Mouse (Mus musculus): ENCODE data around the gene Ybx2. TPM values are rescaled to one million over a fixed set of nuclear protein-coding genes. Genes with fewer than 3 reads are reported as not detected.

Ybx2 gene
- total RNA-seq, 2 experiments from 2014 or later = 8.7 to 9.2 TPM

DNA sequence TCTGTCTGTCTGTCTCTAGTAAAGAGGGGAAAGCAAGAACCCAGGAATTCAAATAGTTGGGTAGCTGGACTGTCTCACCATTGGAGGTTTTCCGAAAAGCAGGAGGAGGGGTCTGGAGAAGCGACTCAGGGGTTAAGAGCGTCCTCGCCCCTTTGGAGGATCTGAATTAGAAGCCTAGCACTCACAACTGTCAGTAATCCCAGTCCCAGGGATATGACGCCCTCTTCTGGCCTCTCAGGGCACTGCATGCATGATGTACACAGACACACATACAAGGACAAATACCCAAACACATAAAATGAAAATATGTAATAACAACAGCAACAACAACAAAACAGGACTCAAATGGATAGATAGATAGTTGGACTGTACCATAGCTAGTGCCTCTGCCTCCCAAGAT, 25.0 kb downstream of the Ybx2 start:
- DNase-seq (ENCODE audit: low spot score in 2 of 2) = no peak

DNA sequence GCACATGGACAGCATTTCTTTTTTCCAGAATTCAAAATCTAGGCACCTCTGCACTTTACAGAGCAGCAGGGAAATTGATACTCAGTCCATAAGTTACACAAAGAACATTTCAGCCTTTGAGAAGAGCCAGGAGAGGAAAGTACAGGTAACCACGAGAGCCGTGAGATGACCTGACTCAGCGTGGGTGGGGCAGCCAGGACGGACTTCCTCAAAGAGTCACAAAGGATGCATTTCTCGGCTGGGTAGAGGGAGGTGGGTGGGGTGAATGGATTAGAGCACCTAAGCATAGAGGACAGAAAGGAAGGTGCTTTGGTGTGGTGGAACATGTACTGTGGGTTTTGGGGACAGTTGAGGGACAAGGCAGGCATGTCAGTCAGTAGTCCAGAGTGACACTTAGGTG, 26.2 kb downstream of the Ybx2 start:
- DNase-seq (ENCODE audit: low spot score in 2 of 2) = no peak

DNA sequence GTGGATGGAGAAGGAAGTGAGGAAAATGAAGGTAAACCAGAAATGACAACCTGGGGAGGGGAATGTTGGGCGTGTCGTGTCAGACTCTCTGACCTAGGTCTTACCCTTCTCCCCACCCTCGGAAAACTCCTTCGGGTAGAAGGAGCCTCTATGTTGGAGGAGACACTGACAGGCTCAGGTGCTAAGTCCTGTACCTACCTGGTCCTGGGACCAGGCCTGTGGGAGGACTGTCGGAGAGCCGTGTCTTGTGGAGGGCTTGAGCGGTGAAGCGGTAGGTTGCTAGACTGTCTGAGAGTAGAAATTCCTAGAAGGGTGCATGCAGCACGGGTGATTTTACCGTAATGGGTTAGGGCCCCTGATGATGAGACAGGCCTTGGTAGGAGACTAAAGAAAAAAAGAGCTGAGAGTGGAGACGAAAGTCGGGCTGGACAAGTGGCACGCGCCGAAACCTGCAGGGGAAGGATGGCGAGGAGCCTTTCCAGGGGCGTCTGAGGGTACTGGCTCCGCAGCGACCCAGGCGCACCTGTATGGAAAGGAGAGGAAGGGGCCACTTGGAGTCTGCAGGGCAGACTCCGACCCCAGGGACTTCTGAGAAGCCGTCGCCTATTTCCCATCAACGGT, 29.2 kb downstream of the Ybx2 start, which contains the start of gene Cldn7:
Gene Cldn7 (plus strand): TSS at position 130 of the 621 bp plus-strand sequence.
- DNase-seq (ENCODE audit: low spot score in 2 of 2) = no peak

DNA sequence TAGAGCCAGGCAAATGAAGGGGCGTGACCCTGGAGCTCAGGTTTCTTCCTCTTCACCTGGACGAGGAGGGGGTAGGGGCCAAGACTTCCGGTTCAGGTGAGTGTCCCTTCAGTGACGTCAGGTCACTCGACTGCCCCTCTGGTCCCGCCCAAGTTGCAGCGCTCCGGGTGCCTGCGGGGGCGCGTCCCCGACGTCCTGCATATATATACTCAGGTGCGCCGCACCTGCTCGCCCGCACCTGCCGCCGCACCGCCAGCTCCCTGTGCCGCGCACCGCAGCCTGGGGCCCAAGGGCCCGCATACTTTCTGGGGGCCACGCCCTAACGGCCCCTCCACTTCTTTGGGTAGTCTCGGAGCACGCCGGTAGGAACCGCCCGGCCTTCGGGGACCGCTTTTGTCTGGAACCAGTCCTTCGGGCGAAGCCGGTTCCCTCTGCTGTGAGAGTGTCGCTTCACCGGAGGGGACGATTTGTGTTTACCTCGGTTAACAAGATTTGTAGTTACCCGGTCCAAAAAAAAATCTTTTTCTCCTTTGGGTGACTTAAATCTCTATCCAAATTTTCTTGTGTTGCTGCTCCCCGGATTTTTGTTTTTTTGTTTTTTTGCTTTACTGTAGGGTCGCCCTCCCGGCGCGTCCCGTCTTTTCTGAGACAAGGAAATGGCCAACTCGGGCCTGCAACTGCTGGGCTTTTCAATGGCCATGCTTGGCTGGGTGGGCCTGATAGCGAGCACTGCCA, 29.8 kb downstream of the Ybx2 start:
- no peak for DNase-seq (ENCODE audit: low spot score in 2 of 2)

DNA sequence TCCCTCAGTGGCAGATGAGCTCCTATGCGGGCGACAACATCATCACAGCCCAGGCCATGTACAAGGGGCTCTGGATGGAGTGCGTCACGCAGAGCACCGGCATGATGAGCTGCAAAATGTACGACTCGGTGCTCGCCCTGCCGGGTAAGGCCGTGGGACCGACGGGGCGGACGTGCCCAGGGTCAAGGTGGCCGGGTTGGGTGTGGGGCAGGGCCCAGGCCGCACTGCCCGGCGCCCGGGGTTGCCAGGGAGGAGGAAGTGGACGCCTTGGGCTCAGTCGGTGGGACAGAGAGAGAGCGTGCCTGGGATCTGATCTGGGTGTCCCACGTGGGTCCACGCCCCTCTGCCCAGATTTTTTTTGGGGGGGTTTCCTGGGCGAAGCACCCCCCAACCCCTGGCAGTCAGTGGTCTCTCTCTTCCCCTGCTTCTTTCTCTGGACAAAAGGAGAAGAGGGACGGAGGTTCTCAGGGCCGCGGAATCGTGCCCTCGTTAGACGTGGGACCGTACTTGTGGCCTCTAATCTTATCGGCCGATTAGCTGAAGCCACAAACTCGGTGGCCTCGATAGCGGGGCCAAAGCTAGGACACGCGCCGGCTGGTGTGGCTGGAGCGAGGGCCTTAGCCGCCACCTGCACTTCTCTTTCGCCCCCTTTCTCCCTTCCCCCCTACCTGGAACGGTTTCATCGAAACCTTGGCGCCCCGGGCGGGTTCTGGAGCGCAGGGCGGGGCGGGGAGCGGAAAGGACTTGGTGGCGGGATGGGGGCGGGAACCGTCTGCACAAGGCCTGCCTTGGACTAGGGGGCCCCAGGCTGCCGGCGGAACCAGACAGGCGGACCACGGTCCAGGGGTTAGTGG, 30.6 kb downstream of the Ybx2 start:
- DNase-seq (ENCODE audit: low spot score in 2 of 2) = no peak

DNA sequence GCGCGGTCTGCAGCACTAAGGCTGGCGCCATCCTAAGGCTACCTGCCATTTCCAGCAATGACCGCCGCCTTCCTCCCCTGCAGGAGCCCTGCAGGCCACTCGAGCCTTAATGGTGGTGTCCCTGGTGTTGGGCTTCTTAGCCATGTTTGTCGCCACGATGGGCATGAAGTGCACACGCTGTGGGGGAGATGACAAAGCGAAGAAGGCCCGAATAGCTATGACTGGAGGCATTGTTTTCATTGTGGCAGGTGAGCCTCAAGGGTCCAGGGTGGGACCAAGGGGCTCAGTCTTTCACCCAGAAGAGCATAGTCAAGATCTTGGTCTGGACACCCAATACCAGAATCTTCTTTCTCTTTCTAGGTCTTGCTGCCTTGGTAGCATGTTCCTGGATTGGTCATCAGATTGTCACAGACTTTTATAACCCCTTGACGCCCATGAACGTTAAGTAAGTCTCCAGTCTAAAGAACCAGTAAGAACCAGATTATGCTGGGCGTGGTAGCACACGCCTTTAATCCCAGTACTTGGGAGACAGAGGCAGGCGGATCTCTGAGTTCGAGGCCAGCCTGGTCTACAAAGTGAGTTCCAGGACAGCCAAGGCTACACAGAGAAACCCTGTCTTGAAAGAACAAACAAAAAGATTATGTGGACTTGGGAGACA, 31.4 kb downstream of the Ybx2 start:
- no peak for DNase-seq (ENCODE audit: low spot score in 2 of 2)

DNA sequence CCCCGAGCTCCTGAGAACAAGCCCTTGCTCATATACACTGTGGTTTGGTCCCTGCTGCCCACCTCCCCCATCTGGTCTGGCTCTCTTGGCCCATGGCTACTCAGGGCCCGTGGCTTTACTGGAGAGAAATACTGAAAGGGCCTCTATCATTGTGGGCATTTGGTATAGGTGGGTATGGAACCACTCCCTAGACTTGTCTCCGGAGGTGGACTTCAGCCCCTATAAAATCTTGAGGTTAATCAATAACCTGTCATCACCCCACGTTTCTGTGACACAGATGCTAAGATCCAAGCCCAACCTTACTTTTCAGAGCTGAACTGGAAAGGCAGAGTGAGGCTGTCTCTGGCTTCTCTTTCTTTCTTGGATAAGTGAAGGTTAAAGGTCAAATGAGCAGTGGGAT, 33.2 kb downstream of the Ybx2 start:
- DNase-seq (ENCODE audit: low spot score in 2 of 2) = no peak

DNA sequence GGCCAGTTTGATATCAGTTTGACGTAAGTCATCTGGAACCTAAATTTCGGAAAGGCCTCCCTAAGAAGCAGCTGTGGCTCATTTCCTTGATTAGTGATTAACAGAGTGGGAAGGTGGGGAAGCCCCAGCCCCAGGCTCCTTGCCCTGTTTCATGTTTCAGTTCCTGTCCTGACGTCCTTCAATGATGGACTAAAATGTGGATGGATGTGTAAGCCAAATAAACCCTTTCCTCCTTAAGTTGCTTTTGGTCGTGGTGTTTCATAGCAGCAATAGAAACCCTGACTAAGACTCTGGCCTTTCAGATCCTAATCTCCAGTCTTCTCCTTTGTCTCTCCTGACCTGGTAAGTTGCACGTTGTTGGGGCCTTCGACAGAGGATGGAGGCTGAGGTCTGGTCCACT, 34.6 kb downstream of the Ybx2 start:
- DNase-seq (ENCODE audit: low spot score in 2 of 2) = no peak

DNA sequence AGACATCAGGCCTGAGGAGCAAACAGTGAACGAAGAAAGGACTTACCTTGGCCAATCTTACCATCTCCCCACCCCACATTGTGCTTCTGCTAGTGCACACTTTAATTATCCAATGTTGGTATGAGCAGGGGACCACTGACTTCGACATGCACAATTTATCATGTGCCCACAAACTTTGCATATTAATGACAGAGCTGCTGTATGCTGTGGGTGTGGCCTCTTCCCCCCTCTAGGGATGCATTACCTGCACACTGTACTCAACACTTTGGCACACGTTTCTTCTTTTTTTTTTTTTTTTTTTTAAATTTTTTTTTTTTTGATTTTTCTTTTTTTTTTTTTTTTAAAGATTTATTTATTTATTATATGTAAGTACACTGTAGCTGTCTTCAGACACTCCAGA, 35.2 kb downstream of the Ybx2 start:
- no peak for DNase-seq (ENCODE audit: low spot score in 2 of 2)

DNA sequence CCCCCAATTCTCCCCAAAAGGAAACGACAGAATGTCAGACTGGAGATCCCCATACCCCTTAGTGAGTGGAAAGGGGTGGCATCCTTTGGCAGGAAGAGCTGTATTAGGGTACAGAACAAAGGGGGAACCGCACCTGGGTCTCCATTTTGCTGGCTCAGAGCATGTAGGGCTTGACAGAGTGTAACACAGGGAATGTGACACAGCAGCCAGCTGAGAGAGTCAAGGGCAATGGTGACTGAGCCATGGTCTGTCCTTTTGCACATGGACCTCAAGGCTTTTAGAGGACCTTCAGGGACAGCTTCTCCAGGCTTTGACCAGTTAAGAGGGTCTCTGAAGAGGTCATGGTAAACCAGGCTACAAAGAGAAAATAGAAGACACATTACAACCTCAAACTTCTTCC, 39.3 kb downstream of the Ybx2 start:
- no peak for DNase-seq (ENCODE audit: low spot score in 2 of 2)

DNA sequence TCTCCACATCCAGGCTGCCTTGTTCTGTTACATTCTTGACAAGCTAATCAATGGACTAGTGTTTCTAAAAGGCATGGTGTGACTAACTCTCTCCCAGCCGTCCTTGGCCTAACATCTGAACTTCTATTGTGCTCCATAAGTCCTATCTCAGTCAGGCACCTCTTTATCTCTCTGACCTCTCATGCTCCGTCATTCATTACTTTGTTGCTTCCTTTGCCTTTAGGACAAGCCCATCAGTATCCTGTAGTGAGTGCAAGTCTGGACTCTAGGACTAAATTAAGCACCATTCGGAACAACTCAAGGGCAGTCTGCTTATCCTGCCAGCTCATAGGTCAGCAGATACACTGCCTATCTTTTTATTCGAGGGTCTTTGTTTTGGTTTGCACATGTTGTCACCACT, 40.7 kb downstream of the Ybx2 start:
- no peak for DNase-seq (ENCODE audit: low spot score in 2 of 2)

DNA sequence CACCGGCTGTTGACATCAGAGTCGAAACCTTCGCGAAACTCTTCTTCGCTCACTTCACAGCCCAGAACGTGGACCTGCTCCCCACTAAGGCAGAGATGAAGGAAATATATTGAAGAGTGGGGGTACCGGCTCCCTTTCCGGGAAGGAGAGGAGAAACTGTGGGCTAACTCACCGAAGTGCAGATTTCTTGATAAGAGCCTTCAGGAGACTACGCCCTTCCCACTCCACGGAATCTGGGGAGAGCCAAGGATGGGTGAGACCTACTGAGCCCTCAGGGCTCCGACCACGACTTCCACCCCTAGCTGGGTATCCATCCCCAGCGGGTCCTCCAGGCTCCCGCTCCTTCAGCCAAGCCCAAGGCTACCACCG, 44.2 kb downstream of the Ybx2 start:
- DNase-seq (ENCODE audit: low spot score in 2 of 2) = no peak

DNA sequence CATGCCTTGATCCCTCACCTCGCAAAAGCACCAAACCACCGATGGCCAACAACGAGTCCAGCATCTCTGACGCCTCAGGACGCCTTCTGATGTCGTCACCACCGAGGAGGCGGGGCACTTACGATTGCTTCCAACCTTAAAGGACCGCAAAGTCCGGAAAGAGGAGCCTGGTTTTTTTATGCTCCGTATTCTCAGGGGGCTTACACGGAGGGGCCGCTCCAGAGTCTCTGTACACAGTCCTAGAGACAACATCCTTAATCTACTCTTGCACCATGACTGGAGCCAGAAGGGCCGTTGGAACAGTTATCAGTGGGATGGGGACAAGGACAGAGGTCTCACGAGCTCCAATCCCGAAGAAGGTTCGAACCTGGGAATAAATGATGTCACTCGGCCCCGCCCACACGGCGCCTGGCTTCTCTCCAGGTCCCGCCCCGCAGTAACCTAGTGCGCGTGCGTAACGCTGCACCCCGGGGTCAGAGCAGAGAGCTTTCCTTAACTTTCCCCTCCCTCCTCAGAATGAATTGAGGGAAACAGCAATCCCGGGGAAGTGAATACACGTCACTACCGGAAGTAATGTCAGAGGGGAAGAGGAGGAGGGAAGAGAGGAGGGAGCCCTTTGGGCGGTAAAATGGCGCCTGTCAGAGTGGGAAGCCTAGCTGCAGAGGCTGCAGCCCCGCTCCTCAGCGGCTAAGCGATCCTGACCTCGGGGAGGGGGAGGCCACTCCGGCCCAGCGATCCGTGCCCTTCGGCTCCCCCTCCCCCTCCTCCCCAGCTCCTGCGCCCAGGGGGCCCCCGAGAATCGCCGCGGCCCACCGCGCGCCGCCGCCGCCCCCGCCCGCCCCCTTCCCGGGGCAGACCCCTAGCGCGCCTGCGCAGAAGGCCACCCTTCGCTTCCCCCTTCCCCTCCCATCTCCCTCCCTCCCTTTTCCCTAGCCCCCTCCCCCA, 44.9 kb downstream of the Ybx2 start:
- DNase-seq (ENCODE audit: low spot score in 2 of 2) = peak; percentile 99 to 100

DNA sequence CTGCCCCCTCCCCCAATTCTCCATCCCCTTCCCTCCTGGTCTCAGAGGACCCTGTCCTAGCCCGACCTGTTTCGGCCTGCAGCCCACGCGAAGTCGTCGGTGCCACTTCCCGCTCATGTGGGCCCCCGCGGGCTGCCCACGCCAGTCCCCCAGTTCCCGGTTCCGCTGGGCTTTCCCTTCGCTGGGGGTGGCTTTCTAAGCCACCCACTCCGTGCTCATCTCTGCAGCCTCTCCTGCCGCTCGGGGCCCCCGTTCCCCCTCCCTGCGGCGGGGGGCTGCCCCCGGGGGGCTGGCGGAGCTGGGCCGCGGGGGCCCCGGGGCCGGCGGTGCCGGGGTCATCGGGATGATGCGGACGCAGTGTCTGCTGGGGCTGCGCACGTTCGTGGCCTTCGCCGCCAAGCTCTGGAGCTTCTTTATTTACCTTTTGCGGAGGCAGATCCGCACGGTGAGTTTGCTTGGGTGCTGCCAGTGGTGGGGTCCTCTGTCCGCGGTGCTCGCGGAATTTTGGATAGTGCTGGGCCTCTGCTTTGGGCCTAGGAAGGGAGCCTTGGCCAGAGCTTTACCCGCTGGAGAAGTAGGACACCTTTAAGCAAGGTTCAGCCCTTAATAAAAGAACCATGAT, 45.7 kb downstream of the Ybx2 start, which contains the start of gene Ctdnep1:
Gene Ctdnep1 (plus strand): TSS at position 16 of the 622 bp plus-strand sequence.
- no peak for DNase-seq (ENCODE audit: low spot score in 2 of 2)

DNA sequence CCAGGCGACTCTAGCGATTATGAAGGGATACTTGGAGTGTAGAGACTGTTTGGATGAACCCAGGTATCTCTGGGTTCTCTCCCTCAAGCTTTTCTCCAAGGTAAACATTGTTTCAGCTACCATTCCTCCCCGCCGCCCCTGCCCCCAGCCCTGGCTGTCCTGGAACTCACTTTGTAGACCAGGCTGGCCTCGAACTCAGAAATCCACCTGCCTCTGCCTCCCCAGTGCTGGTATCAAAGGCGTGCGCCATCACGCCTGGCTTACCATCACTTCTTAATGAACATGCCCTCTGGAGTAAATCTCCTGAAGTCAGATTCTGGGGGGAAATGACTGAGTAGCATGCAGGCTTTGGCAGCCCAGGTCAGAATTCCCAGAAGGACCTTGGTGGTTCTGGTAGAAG, 46.6 kb downstream of the Ybx2 start, which contains the start of gene Elp5:
Gene Elp5 (minus strand): TSS at position 293 of the 400 bp plus-strand sequence.
- no peak for DNase-seq (ENCODE audit: low spot score in 2 of 2)

DNA sequence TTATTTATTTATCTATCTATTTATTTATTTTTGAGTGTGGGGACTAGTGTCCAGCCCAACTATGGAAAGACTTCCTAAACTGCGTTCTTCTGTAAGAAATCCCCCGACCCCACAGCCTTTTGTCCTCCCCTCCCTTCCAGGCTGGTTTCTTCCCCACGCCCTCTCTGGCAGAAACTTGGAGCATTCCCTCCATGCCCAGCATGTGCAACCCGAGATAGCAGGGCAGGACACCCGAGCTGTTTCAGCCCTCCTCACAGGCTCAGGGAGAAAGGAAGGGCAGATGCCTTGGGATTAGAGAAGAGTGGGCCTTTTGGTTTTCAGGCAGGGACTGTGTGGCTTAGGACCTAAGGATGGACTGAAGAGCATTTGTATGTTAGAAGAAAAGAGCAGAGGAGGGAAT, 47.3 kb downstream of the Ybx2 start:
- DNase-seq (ENCODE audit: low spot score in 2 of 2) = no peak

DNA sequence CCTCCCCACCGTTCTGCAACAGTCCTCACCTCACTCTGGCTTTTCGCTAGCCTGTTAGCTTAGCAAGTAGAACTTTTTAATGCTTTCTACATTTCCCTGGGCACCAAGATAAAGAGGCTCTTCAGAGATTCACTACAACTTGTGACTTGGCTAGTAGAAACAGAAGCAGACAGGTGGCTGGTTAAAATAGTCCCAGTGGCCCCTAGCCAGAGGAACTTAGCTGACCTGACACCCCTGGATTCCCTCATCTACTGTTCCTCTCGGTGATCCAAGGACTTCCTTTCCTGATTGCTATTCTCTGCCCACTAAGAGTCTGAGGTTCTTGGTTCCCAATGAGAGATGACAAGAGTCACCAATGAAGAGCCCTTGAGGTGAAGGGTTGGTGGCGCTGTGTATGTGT, 47.8 kb downstream of the Ybx2 start:
- DNase-seq (ENCODE audit: low spot score in 2 of 2) = no peak

DNA sequence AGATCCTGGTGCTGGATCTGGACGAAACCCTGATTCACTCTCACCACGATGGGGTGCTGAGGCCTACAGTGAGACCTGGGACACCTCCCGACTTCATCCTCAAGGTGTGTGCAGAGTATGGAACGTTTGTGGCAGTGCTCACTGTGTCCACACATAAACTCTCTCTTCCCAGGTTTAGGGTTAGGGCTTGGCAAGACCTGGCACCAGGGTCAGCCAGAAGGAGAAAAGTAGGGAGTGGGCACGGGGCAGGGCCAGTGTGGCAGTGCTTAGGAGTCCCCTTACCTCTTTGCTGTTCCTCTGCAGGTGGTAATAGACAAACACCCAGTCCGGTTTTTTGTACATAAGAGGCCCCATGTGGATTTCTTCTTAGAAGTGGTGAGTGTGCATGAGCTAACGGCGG, 48.8 kb downstream of the Ybx2 start:
- DNase-seq (ENCODE audit: low spot score in 2 of 2) = no peak

DNA sequence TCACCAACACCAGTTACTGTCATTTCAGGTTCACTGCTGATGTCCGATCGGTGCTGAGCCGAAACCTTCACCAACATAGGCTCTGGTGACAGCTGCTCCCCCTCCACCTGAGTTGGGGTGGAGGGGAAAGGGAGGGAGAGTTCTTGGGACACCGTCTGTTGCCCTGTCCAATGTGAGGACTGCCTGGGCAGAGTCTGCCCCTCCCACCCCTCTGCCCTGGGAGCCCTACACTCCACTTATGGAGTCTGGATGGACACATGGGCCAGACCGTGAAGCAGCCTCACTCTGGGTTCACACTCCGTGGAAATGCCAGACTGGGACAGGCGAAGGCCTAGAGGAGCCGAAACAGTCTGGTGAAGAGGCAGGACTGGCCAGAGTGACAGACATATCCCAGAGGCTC, 54.4 kb downstream of the Ybx2 start:
- no peak for DNase-seq (ENCODE audit: low spot score in 2 of 2)

All from layer of hippocampus, adult 18-20 months (tissue).